ENCODE assay signal across 9 mouse cellular contexts in genomic region chr6:115991108-115991880, GRCm38 (mm10). TPM values are rescaled to one million over a fixed set of nuclear protein-coding genes. Genes with fewer than 3 reads are reported as not detected.
DNase-seq lines count a peak whose midpoint lies in the region; ATAC-seq and TF ChIP-seq lines count a peak whose summit lies in the region.
"Had no signal": no experiment of that assay in that cellular context is flagged by ENCODE, and none has a peak within 500 bp of the region (broad histone marks: within the 10 kb centered on the region; RNA-seq: fewer than 3 reads in every experiment).

No protein-coding gene starts in this region.

- H3K27me3 ChIP-seq in kidney, embryonic 15.5 days, result peaks cover 18% of the 10 kb centered on the region
- peaks cover 68% of the 10 kb centered on the region for H3K27me3 ChIP-seq in hindbrain, embryonic 12.5 days

- no peaks in the 10 kb centered on the region for H3K9me3 ChIP-seq in kidney, embryonic 15.5 days (replicated peaks)
- H3K9me3 ChIP-seq in hindbrain, embryonic 12.5 days (replicated peaks), result no peaks in the 10 kb centered on the region

- peak overlapping the region; percentile 70 for H3K9ac ChIP-seq in kidney, embryonic 15.5 days
- H3K9ac ChIP-seq in hindbrain, embryonic 12.5 days, result 0 out of 2 replicates have a peak overlapping the region, but pooled peaks have one; percentile 36
- H3K9ac ChIP-seq: liver, embryonic 14.5 days had no signal

- peak overlapping the region; percentile 93 for H3K4me2 ChIP-seq in kidney, embryonic 15.5 days
- H3K4me2 ChIP-seq in hindbrain, embryonic 12.5 days (replicated peaks), result peak overlapping the region; percentile 21

- H3K27ac ChIP-seq in kidney, embryonic 15.5 days, result peak overlapping the region; percentile 84
- peak overlapping the region; percentile 46 for H3K27ac ChIP-seq in bone marrow macrophage, adult 2 months (ENCODE audit: insufficient read depth, low read depth, low read length)
- H3K27ac ChIP-seq in hindbrain, embryonic 12.5 days, result peak overlapping the region; percentile 4; the same call in 1 of the 2 replicates
- H3K27ac ChIP-seq: liver, embryonic 14.5 days had no signal

- peak overlapping the region; percentile 74 for H3K4me3 ChIP-seq in kidney, embryonic 15.5 days (replicated peaks)
- peak overlapping the region; percentile 94 for H3K4me3 ChIP-seq in bone marrow macrophage, adult 2 months (ENCODE audit: insufficient read depth, low read length)
- H3K4me3 ChIP-seq in hindbrain, embryonic 12.5 days, result peak overlapping the region; percentile 15

- H3K4me1 ChIP-seq in kidney, embryonic 15.5 days, result peaks cover 85% of the 10 kb centered on the region
- peaks cover 57% of the 10 kb centered on the region for H3K4me1 ChIP-seq in bone marrow macrophage, adult 2 months (ENCODE audit: control insufficient read depth, insufficient read depth, low read length)
- peaks cover 48% of the 10 kb centered on the region for H3K4me1 ChIP-seq in hindbrain, embryonic 12.5 days

- peak; percentile 12; the same call in 1 of the 2 replicates for ATAC-seq in kidney, embryonic 15.5 days (replicated peaks; ENCODE audit: low FRiP score)
- no peak for ATAC-seq in hindbrain, embryonic 12.5 days (ENCODE audit: low FRiP score)
- ATAC-seq in erythroid progenitor cell, adult 5-6 weeks (replicated peaks; ENCODE audit: low FRiP score, poor library complexity, severe bottlenecking), result no peak

- no peak for TF ChIP-seq POLR2A in bone marrow macrophage, adult 2 months (IDR thresholded peaks at IDR 0.05; ENCODE audit: borderline replicate concordance, low read depth, low read length)

- no peak for TF ChIP-seq CTCF in bone marrow macrophage, adult 2 months (IDR thresholded peaks at IDR 0.05; ENCODE audit: low read depth, low read length)

- 28% methylated on average over 13 of the region's 13 CpGs for WGBS in kidney, embryonic 15.5 days
- WGBS in hindbrain, embryonic 12.5 days, result 26% methylated on average over 13 of the region's 13 CpGs

- DNase-seq in kidney, adult 8-10 months, result no peak
- DNase-seq in lung, postnatal 14 days, result peak; percentile 65
- no peak for DNase-seq in frontal cortex, postnatal 10 days (ENCODE audit: low spot score in 2 of 2)
- DNase-seq in right cerebral cortex, postnatal 14 days, result no peak

- peaks cover 5% of the 10 kb centered on the region; the same call in 1 of the 2 replicates for H3K36me3 ChIP-seq in kidney, embryonic 15.5 days
- H3K36me3 ChIP-seq in hindbrain, embryonic 12.5 days, result no peaks in the 10 kb centered on the region

RNA-seq across cellular contexts. Expression of gene Plxnd1, which starts 3.5 kb away (rescaled TPM):
- 47.3 and 52.7 TPM in 2 replicates for polyA plus RNA-seq in kidney, embryonic 15.5 days (2015; fragmentation: Nextera tagmentation; extraction: Ambion mirVana)
- polyA plus RNA-seq in bone marrow macrophage, adult 2 months (2012; ENCODE audit: insufficient read depth, insufficient read length, missing spikeins), result 205 and 222 TPM in 2 replicates
- 21.9 and 24.5 TPM in 2 replicates for polyA plus RNA-seq in hindbrain, embryonic 12.5 days (2016; fragmentation: Nextera tagmentation; extraction: Ambion mirVana)
- total RNA-seq in erythroid progenitor cell, adult 5-6 weeks (2015; ENCODE audit: low replicate concordance), result 9.6 and 22.3 TPM in 2 replicates
- 2.0 and 2.3 TPM in 2 replicates for total RNA-seq in erythroid progenitor cell, adult 5-6 weeks (2017; ENCODE audit: low replicate concordance)

RNA-seq across cellular contexts. Expression of gene H1foo, which starts 46.6 kb away (rescaled TPM):
- not detected in 2 replicates for polyA plus RNA-seq in kidney, embryonic 15.5 days (2015; fragmentation: Nextera tagmentation; extraction: Ambion mirVana)
- not detected in 2 replicates for polyA plus RNA-seq in bone marrow macrophage, adult 2 months (2012; ENCODE audit: insufficient read depth, insufficient read length, missing spikeins)
- polyA plus RNA-seq in hindbrain, embryonic 12.5 days (2016; fragmentation: Nextera tagmentation; extraction: Ambion mirVana), result not detected in 2 replicates
- total RNA-seq in erythroid progenitor cell, adult 5-6 weeks (2015; ENCODE audit: low replicate concordance), result not detected in 2 replicates
- total RNA-seq in erythroid progenitor cell, adult 5-6 weeks (2017; ENCODE audit: low replicate concordance), result not detected in 2 replicates
- polyA plus RNA-seq: liver, embryonic 14.5 days had no signal

RNA-seq across cellular contexts. Expression of gene Rho, which starts 59.7 kb away (rescaled TPM):
- 0.10 and 0.14 TPM in 2 replicates for polyA plus RNA-seq in kidney, embryonic 15.5 days (2015; fragmentation: Nextera tagmentation; extraction: Ambion mirVana)
- polyA plus RNA-seq in bone marrow macrophage, adult 2 months (2012; ENCODE audit: insufficient read depth, insufficient read length, missing spikeins), result not detected in 2 replicates
- 0.16 and 0.19 TPM in 2 replicates for polyA plus RNA-seq in hindbrain, embryonic 12.5 days (2016; fragmentation: Nextera tagmentation; extraction: Ambion mirVana)
- total RNA-seq in erythroid progenitor cell, adult 5-6 weeks (2015; ENCODE audit: low replicate concordance), result not detected in 2 replicates
- total RNA-seq in erythroid progenitor cell, adult 5-6 weeks (2017; ENCODE audit: low replicate concordance), result not detected in 2 replicates

Comparison
In these comparisons a context has a peak if more than half of its experiments do, and no peak if none do; other contexts are left out.
1. H3K27ac ChIP-seq: peak in every context shown above with its lines; median percentile 84 in kidney, embryonic 15.5 days; 46 in bone marrow macrophage, adult 2 months; 4 in hindbrain, embryonic 12.5 days.
2. H3K4me3 ChIP-seq: peak in every context shown above with its lines; median percentile 94 in bone marrow macrophage, adult 2 months; 74 in kidney, embryonic 15.5 days; 15 in hindbrain, embryonic 12.5 days.